Mouse (Mus musculus) R1 (cell line): Measurements from ENCODE around the gene Psg20.
A peak's percentile ranks its signal among the peaks of the same experiment; 100 is the strongest.
"Not testable (repeated sequence)": the region's sequence is repeated elsewhere in the genome, so short reads cannot be mapped to it uniquely, and the experiment has no call there.

Experiments used
- DNase-seq: peaks from one replicate; pipeline ENCODE4 v3.0.0-alpha.2; 2018; ENCODE audit warnings: low read depth, low spot score

The Psg20 gene

GRCm38 (mm10) chr7:18686085-18686484 is at the start of gene Psg20:
Gene Psg20 (minus strand): TSS chr7:18686185.
- no peak for DNase-seq

GRCm38 (mm10) chr7:18734451-18734850 is 48.5 kb upstream of the Psg20 start:
- DNase-seq: no peak

GRCm38 (mm10) chr7:18733111-18733510 is 47.1 kb upstream of the Psg20 start:
- DNase-seq: no peak

GRCm38 (mm10) chr7:18728391-18728790 is 42.4 kb upstream of the Psg20 start:
- no peak for DNase-seq

GRCm38 (mm10) chr7:18725931-18726330 is 39.9 kb upstream of the Psg20 start:
- DNase-seq: not testable (repeated sequence)

GRCm38 (mm10) chr7:18724001-18724400 is 38.0 kb upstream of the Psg20 start:
- DNase-seq: no peak

GRCm38 (mm10) chr7:18717790-18718189 is 31.8 kb upstream of the Psg20 start, which contains the start of gene Psg22:
Gene Psg22 (plus strand): TSS chr7:18718090.
- no peak for DNase-seq

GRCm38 (mm10) chr7:18715546-18715945 is 29.6 kb upstream of the Psg20 start:
- no peak for DNase-seq

- DNase-seq: no peak
Measured at GRCm38 (mm10) chr7:18710846-18711245, 24.9 kb upstream of the Psg20 start.

- not testable (repeated sequence) for DNase-seq
Measured at GRCm38 (mm10) chr7:18710331-18710730, 24.3 kb upstream of the Psg20 start.

- DNase-seq: no peak
Measured at GRCm38 (mm10) chr7:18685586-18685985, 399 bp downstream of the Psg20 start.

- peak; percentile 45 for DNase-seq
Measured at GRCm38 (mm10) chr7:18679772-18680171, 6.2 kb downstream of the Psg20 start.

- not testable (repeated sequence) for DNase-seq
Measured at GRCm38 (mm10) chr7:18656625-18657024, 29.4 kb downstream of the Psg20 start, which contains the start of gene Psg21. Gene Psg21 (minus strand): TSS chr7:18656725.

GRCm38 (mm10) chr7:18626921-18627320 is 59.1 kb downstream of the Psg20 start:
- DNase-seq: not testable (repeated sequence)
